Mouse (Mus musculus) regulatory T cell (primary cell): Measurements from ENCODE around the gene Il27.

Experiments
- in situ Hi-C: fragments of 300-600 bp; cut with MboI, MseI; formaldehyde crosslinking; loops from one replicate; pipeline ENCODE4 v1.15.1; 2025; ENCODE audit warnings: high pct_unique_total_duplicates

Il27 gene

GRCm38 (mm10) chr7:126594862-126595561 is at the start of gene Il27:
TSS of gene Il27 (minus strand) at chr7:126594941.
- in situ Hi-C loops = no loop called here

- in situ Hi-C loops = loop anchor here (10.0 kb wide), 1 partner anchor 50 kb away; the partner anchor contains the start of genes Bola2 and Slx1b
Observed at GRCm38 (mm10) chr7:126644345-126644744, 49.6 kb upstream of the Il27 start.

GRCm38 (mm10) chr7:126643244-126643617 is 48.5 kb upstream of the Il27 start:
- in situ Hi-C loops = loop anchor here (10.0 kb wide), 1 partner anchor 52 kb away; the partner anchor contains the start of genes Bola2 and Slx1b

GRCm38 (mm10) chr7:126642545-126643243 is 48.0 kb upstream of the Il27 start:
- in situ Hi-C loops = loop anchor here (10.0 kb wide), 1 partner anchor 52 kb away; the partner anchor contains the start of genes Bola2 and Slx1b

- in situ Hi-C loops = loop anchor here (5.0 kb wide), 1 partner anchor 70 kb away; the partner anchor contains the start of gene Eif3c
Observed at GRCm38 (mm10) chr7:126636733-126637520, 42.2 kb upstream of the Il27 start.

- in situ Hi-C loops = loop anchor here (5.0 kb wide), 1 partner anchor 68 kb away; the partner anchor contains the start of gene Eif3c
Observed at GRCm38 (mm10) chr7:126635375-126635774, 40.6 kb upstream of the Il27 start.

- in situ Hi-C loops = no loop called here
Observed at GRCm38 (mm10) chr7:126632478-126632877, 37.7 kb upstream of the Il27 start.

GRCm38 (mm10) chr7:126630824-126631518 is 36.2 kb upstream of the Il27 start, which contains the start of gene Nupr1:
TSS of gene Nupr1 (minus strand) at chr7:126630861.
- in situ Hi-C loops = no loop called here

GRCm38 (mm10) chr7:126629915-126630314 is 35.2 kb upstream of the Il27 start:
- in situ Hi-C loops = loop anchor here (5.0 kb wide), 1 partner anchor 43 kb away; the partner anchor contains the start of gene Cln3

GRCm38 (mm10) chr7:126628111-126628510 is 33.4 kb upstream of the Il27 start:
- in situ Hi-C loops = loop anchor here (5.0 kb wide), 1 partner anchor 41 kb away; the partner anchor contains the start of gene Cln3

GRCm38 (mm10) chr7:126625807-126626600 is 31.3 kb upstream of the Il27 start:
- in situ Hi-C loops = loop anchor here (5.0 kb wide), 1 partner anchor 39 kb away; the partner anchor contains the start of gene Cln3

GRCm38 (mm10) chr7:126625369-126625768 is 30.6 kb upstream of the Il27 start:
- in situ Hi-C loops = loop anchor here (5.0 kb wide), 1 partner anchor 38 kb away; the partner anchor contains the start of gene Cln3

GRCm38 (mm10) chr7:126624774-126625173 is 30.0 kb upstream of the Il27 start:
- in situ Hi-C loops = loop anchor here (5.0 kb wide), 1 partner anchor 37 kb away; the partner anchor contains the start of gene Cln3

GRCm38 (mm10) chr7:126623381-126623780 is 28.6 kb upstream of the Il27 start:
- in situ Hi-C loops = no loop called here

GRCm38 (mm10) chr7:126621452-126622359 is 27.0 kb upstream of the Il27 start:
- in situ Hi-C loops = no loop called here

- in situ Hi-C loops = no loop called here
Observed at GRCm38 (mm10) chr7:126619559-126620275, 25.0 kb upstream of the Il27 start.

GRCm38 (mm10) chr7:126616707-126617106 is 22.0 kb upstream of the Il27 start:
- in situ Hi-C loops = no loop called here

GRCm38 (mm10) chr7:126612736-126613135 is 18.0 kb upstream of the Il27 start:
- in situ Hi-C loops = no loop called here
